Mouse (Mus musculus) frontal cortex, postnatal 10 days (tissue): Measurements from ENCODE around the gene Gm9602.
"Not testable (repeated sequence)": the region's sequence is repeated elsewhere in the genome, so short reads cannot be mapped to it uniquely, and the experiment has no call there.

Source experiments
- DNase-seq, 2 experiments: peaks; one replicate each; pipeline ENCODE4 v3.0.0; 2022; ENCODE audit warnings: low spot score in 2 of 2, mixed read lengths in 1 of 2

The Gm9602 gene

DNA sequence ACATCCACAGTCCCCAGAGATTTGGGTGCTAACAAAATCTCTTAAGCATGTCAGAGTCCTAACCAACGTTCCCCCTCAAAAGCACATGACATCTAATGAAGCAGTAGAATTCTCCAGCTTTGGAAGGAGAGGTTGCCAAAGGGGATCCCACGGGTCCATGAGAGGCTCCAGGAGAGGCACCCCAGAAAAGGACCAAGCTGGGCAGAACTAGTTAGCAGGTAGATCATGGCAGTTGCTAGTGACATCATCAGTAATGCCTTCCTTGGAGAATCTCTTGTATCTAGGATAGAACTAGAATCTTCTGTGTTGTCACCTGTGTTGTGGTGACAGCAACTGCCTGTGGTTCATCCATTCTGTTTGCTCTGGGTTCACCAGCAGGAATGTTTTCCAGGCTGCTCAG is at the start of gene Gm9602:
TSS of gene Gm9602 (plus strand) at position 301 of the 400 bp plus-strand sequence.
- not testable (repeated sequence) for DNase-seq

DNA sequence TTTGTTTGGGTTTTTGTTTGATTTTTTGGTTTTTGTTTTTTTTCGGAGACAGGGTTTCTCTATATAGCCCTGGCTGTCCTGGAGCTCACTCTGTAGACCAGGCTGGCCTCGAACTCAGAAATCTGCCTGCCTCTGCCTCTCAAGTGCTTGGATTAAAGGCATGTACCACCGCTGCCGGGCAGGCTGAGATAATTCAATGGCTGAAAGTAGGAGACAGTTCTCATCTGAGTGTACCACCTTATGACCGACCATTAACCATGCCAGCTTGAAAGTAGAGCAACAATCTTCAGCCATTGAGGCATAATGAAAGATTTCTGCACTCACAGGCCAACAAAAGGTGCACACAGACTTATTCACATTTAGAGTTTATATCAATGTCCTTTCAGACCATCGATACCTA is 30.3 kb downstream of the Gm9602 start:
- DNase-seq: not testable (repeated sequence)

DNA sequence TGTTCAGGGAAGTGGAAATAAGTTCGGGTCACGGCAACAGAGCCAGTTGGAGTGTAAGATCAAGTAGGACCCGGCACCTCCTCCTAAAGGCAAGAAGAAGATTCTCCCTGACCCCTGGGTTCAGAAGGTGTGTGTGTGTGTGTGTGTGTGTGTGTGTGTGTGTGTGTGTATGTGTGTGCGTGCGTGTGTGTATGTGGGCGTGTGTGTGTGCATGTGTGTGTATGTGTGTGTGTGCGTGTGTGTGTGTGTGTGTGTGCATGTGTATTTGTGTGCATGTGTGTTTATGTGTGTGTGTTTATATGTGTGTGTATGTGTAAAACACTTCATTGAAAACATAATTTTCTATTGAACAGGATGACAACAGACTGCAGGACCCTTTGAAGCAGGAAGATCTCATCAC is 45.8 kb downstream of the Gm9602 start:
- not testable (repeated sequence) for DNase-seq
